Mouse (Mus musculus): ENCODE data around the gene Snd1. TPM values are rescaled to one million over a fixed set of nuclear protein-coding genes. Genes with fewer than 3 reads are reported as not detected.
A peak's percentile ranks its signal among the peaks of the same experiment; 100 is the strongest.

Gene Snd1
- polyA plus RNA-seq, 1 experiment from 2014 or later: 120 TPM

DNA sequence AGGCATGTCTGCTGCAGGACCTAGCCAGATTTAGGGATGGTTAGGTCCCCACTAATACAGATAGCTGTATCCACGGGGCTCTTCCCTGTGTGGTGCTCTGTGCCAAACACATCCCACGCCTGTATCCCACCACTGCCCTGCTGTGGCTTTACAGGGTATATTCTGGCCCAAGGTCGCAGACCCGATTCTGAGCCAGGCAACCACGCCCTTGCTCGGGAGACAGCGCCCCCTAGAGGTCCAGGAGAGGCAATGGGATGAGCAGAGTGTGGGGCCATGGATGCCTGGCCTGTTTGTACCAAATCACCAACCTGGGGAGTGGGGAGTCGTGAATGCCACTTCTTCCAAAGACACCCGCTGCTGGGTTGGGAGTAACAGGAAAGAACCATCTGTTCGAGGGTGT is 423.9 kb downstream of the Snd1 start:
- H3K4me2 ChIP-seq (ENCODE audit: low read depth, severe bottlenecking): no peak overlapping the region
- WGBS: 21% methylated on average over 10 of the region's 10 CpGs
- no peaks in the 10 kb centered on the region for H3K9me3 ChIP-seq (ENCODE audit: control insufficient read depth, low read length)
- no peaks in the 10 kb centered on the region for H3K27me3 ChIP-seq (ENCODE audit: control insufficient read depth, insufficient read depth, low read length)
- no peak overlapping the region for H3K9ac ChIP-seq (ENCODE audit: low read length)
- H3K36me3 ChIP-seq (ENCODE audit: control insufficient read depth, insufficient read depth, low read length): no peaks in the 10 kb centered on the region
- DNase-seq (ENCODE audit: low spot score) (peak; percentile 66), ATAC-seq (ENCODE audit: insufficient number of reproducible peaks, low FRiP score, low TSS enrichment, low read depth) (no peak)
- H3K4me3 ChIP-seq (ENCODE audit: low read depth, low read length): no peak overlapping the region
- H3K27ac ChIP-seq (replicated peaks; ENCODE audit: low read depth, low read length): no peak overlapping the region
- H3K4me1 ChIP-seq (ENCODE audit: control insufficient read depth, insufficient read depth, low read length): 0 out of 2 replicates have a peak, but pooled peaks cover 7% of the 10 kb centered on the region

DNA sequence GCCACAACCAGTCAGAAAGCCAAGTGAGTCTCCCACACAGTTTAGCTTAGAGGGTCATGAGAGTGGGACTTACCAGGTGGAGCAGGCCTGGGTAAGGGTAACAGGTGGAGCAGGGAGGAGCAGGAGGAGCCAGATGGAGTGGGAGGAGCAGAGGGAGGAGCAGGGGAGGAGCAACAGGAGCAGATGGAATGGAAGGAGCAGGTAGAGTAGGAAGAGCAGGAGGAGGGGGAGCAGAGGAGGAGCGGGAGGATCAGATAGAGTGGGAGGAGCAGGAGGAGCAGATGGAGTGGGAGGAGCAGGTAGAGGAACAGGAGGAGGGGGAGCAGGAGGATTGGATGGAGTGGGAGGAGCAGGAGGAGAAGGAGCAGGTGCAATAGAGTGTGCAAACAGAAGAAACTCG is 427.6 kb downstream of the Snd1 start:
- Histone ChIP-seq H3K27ac (replicated peaks; ENCODE audit: low read depth, low read length) (no peak overlapping the region), H3K9ac (ENCODE audit: low read length) (no peak overlapping the region), H3K4me2 (ENCODE audit: low read depth, severe bottlenecking) (no peak overlapping the region), H3K9me3 (ENCODE audit: control insufficient read depth, low read length) (no peaks in the 10 kb centered on the region), H3K36me3 (ENCODE audit: control insufficient read depth, insufficient read depth, low read length) (no peaks in the 10 kb centered on the region), H3K4me3 (ENCODE audit: low read depth, low read length) (no peak overlapping the region), H3K27me3 (ENCODE audit: control insufficient read depth, insufficient read depth, low read length) (no peaks in the 10 kb centered on the region), H3K4me1 (ENCODE audit: control insufficient read depth, insufficient read depth, low read length) (0 out of 2 replicates have a peak, but pooled peaks cover 7% of the 10 kb centered on the region)
- 79% methylated on average over 2 of the region's 2 CpGs for WGBS
- DNase-seq (ENCODE audit: low spot score) (no peak), ATAC-seq (ENCODE audit: insufficient number of reproducible peaks, low FRiP score, low TSS enrichment, low read depth) (no peak)

- Histone ChIP-seq H3K36me3 (ENCODE audit: control insufficient read depth, insufficient read depth, low read length) (no peaks in the 10 kb centered on the region), H3K9ac (ENCODE audit: low read length) (no peak overlapping the region), H3K4me1 (ENCODE audit: control insufficient read depth, insufficient read depth, low read length) (no peaks in the 10 kb centered on the region), H3K27ac (replicated peaks; ENCODE audit: low read depth, low read length) (no peak overlapping the region), H3K27me3 (ENCODE audit: control insufficient read depth, insufficient read depth, low read length) (no peaks in the 10 kb centered on the region), H3K9me3 (ENCODE audit: control insufficient read depth, low read length) (no peaks in the 10 kb centered on the region), H3K4me2 (ENCODE audit: low read depth, severe bottlenecking) (no peak overlapping the region), H3K4me3 (ENCODE audit: low read depth, low read length) (no peak overlapping the region)
- ATAC-seq (ENCODE audit: insufficient number of reproducible peaks, low FRiP score, low TSS enrichment, low read depth): no peak
- WGBS: 66% methylated on average over 4 of the region's 4 CpGs
- DNase-seq (ENCODE audit: low spot score): no peak
Observed at GRCm38 (mm10) chr6:28904417-28904816, 429.5 kb downstream of the Snd1 start.

- H3K4me1 ChIP-seq (ENCODE audit: control insufficient read depth, insufficient read depth, low read length): no peaks in the 10 kb centered on the region
- H3K9ac ChIP-seq (ENCODE audit: low read length): no peak overlapping the region
- no peak overlapping the region for H3K4me2 ChIP-seq (ENCODE audit: low read depth, severe bottlenecking)
- H3K4me3 ChIP-seq (ENCODE audit: low read depth, low read length): no peak overlapping the region
- no peak overlapping the region for H3K27ac ChIP-seq (replicated peaks; ENCODE audit: low read depth, low read length)
- no peaks in the 10 kb centered on the region for H3K27me3 ChIP-seq (ENCODE audit: control insufficient read depth, insufficient read depth, low read length)
- H3K9me3 ChIP-seq (ENCODE audit: control insufficient read depth, low read length): no peaks in the 10 kb centered on the region
- DNase-seq (ENCODE audit: low spot score) (no peak), ATAC-seq (ENCODE audit: insufficient number of reproducible peaks, low FRiP score, low TSS enrichment, low read depth) (no peak)
- no peaks in the 10 kb centered on the region for H3K36me3 ChIP-seq (ENCODE audit: control insufficient read depth, insufficient read depth, low read length)
- 69% methylated on average over 8 of the region's 8 CpGs for WGBS
Observed at GRCm38 (mm10) chr6:28905301-28905700, 430.4 kb downstream of the Snd1 start.

DNA sequence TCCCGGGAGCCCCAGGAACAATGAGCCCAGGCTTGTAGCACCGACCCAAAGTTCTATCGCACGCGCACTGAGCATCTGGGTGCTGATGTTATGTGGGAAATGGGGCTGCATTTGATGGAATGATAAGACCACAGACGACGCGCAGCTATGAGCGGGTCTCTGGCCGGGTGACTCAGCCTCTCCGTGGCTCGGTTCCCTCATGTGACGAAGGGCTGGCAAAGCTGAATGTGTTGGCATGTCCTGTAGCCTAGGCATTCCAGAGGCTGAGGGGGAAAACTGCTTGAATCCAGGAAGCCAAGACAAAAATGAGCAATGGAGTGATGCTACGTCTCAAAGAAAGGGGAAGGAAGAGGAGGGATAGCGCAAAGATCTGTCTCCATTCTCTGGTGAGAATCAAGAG is 434.9 kb downstream of the Snd1 start:
- H3K36me3 ChIP-seq (ENCODE audit: control insufficient read depth, insufficient read depth, low read length): no peaks in the 10 kb centered on the region
- no peak for ATAC-seq (ENCODE audit: insufficient number of reproducible peaks, low FRiP score, low TSS enrichment, low read depth)
- H3K9ac ChIP-seq (ENCODE audit: low read length): no peak overlapping the region
- 86% methylated on average over 15 of the region's 15 CpGs for WGBS
- DNase-seq (ENCODE audit: low spot score): no peak
- H3K4me1 ChIP-seq (ENCODE audit: control insufficient read depth, insufficient read depth, low read length): no peaks in the 10 kb centered on the region
- no peak overlapping the region for H3K4me2 ChIP-seq (ENCODE audit: low read depth, severe bottlenecking)
- H3K27me3 ChIP-seq (ENCODE audit: control insufficient read depth, insufficient read depth, low read length): no peaks in the 10 kb centered on the region
- no peaks in the 10 kb centered on the region for H3K9me3 ChIP-seq (ENCODE audit: control insufficient read depth, low read length)
- H3K4me3 ChIP-seq (ENCODE audit: low read depth, low read length): no peak overlapping the region
- H3K27ac ChIP-seq (replicated peaks; ENCODE audit: low read depth, low read length): no peak overlapping the region

GRCm38 (mm10) chr6:28914981-28915380 is 440.0 kb downstream of the Snd1 start:
- H3K4me1 ChIP-seq (ENCODE audit: control insufficient read depth, insufficient read depth, low read length): no peaks in the 10 kb centered on the region
- ATAC-seq (ENCODE audit: insufficient number of reproducible peaks, low FRiP score, low TSS enrichment, low read depth): no peak
- no peak for DNase-seq (ENCODE audit: low spot score)
- H3K4me2 ChIP-seq (ENCODE audit: low read depth, severe bottlenecking): no peak overlapping the region
- no peak overlapping the region for H3K4me3 ChIP-seq (ENCODE audit: low read depth, low read length)
- H3K9ac ChIP-seq (ENCODE audit: low read length): no peak overlapping the region
- peaks cover 3% of the 10 kb centered on the region; the same call in 1 of the 2 replicates for H3K9me3 ChIP-seq (ENCODE audit: control insufficient read depth, low read length)
- H3K27ac ChIP-seq (replicated peaks; ENCODE audit: low read depth, low read length): no peak overlapping the region
- WGBS: 61% methylated on average over 1 of the region's 1 CpGs
- H3K27me3 ChIP-seq (ENCODE audit: control insufficient read depth, insufficient read depth, low read length): no peaks in the 10 kb centered on the region
- H3K36me3 ChIP-seq (ENCODE audit: control insufficient read depth, insufficient read depth, low read length): no peaks in the 10 kb centered on the region

- no peaks in the 10 kb centered on the region for H3K36me3 ChIP-seq (ENCODE audit: control insufficient read depth, insufficient read depth, low read length)
- no peaks in the 10 kb centered on the region for H3K4me1 ChIP-seq (ENCODE audit: control insufficient read depth, insufficient read depth, low read length)
- H3K4me3 ChIP-seq (ENCODE audit: low read depth, low read length): no peak overlapping the region
- DNase-seq (ENCODE audit: low spot score) (no peak), ATAC-seq (ENCODE audit: insufficient number of reproducible peaks, low FRiP score, low TSS enrichment, low read depth) (no peak)
- no peak overlapping the region for H3K9ac ChIP-seq (ENCODE audit: low read length)
- H3K27me3 ChIP-seq (ENCODE audit: control insufficient read depth, insufficient read depth, low read length): no peaks in the 10 kb centered on the region
- peaks cover 3% of the 10 kb centered on the region; the same call in 1 of the 2 replicates for H3K9me3 ChIP-seq (ENCODE audit: control insufficient read depth, low read length)
- H3K27ac ChIP-seq (replicated peaks; ENCODE audit: low read depth, low read length): no peak overlapping the region
- WGBS: 69% methylated on average over 8 of the region's 8 CpGs
- no peak overlapping the region for H3K4me2 ChIP-seq (ENCODE audit: low read depth, severe bottlenecking)
Observed at GRCm38 (mm10) chr6:28916630-28917029, 441.7 kb downstream of the Snd1 start.

DNA sequence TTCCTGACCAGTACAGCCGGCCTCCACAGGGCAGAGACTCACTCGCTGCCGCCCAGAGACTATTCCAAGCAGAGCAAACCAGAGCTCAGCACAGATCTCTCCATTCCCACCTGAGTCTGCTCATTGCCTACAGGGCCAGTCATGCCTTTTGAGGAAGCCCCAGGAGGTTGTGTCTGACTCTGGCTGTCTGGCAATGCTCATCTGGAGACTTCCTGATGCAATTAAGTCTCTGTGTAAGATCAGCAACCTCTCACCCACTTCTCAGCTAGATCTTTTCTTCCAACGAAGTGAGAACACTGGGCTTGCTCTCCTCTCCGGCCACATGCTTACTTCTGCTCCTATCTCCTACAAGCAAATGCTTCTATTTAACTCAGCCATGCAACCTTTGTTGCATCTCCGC is 444.4 kb downstream of the Snd1 start:
- DNase-seq (ENCODE audit: low spot score) (no peak), ATAC-seq (ENCODE audit: insufficient number of reproducible peaks, low FRiP score, low TSS enrichment, low read depth) (no peak)
- Histone ChIP-seq H3K9me3 (ENCODE audit: control insufficient read depth, low read length) (peaks cover 3% of the 10 kb centered on the region; the same call in 1 of the 2 replicates), H3K4me1 (ENCODE audit: control insufficient read depth, insufficient read depth, low read length) (no peaks in the 10 kb centered on the region), H3K4me2 (ENCODE audit: low read depth, severe bottlenecking) (no peak overlapping the region), H3K27me3 (ENCODE audit: control insufficient read depth, insufficient read depth, low read length) (no peaks in the 10 kb centered on the region), H3K27ac (replicated peaks; ENCODE audit: low read depth, low read length) (no peak overlapping the region), H3K4me3 (ENCODE audit: low read depth, low read length) (no peak overlapping the region), H3K9ac (ENCODE audit: low read length) (no peak overlapping the region), H3K36me3 (ENCODE audit: control insufficient read depth, insufficient read depth, low read length) (no peaks in the 10 kb centered on the region)
- 70% methylated on average over 6 of the region's 6 CpGs for WGBS

DNA sequence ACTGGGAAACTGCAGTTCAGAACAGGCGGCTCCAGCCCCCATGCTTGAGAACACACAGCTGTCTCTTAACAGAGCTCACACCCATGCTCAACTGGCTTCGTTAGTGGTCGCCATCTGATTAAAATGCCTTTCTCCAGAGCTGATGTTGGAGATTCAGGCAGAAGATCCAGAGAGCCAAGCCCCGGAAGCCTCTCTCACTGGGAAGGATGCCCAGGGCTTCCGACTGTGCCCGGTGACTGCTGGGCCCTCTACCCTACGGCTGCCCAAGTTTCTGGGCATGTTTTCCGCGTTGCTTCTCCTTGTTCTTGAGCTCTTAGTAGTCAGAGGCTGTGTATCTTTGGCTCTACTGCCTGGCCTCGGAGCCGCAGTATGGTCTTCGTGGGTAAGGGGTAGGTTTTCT is 447.4 kb downstream of the Snd1 start:
- no peak for ATAC-seq (ENCODE audit: insufficient number of reproducible peaks, low FRiP score, low TSS enrichment, low read depth)
- Histone ChIP-seq H3K4me3 (ENCODE audit: low read depth, low read length) (no peak overlapping the region), H3K4me2 (ENCODE audit: low read depth, severe bottlenecking) (no peak overlapping the region), H3K27me3 (ENCODE audit: control insufficient read depth, insufficient read depth, low read length) (no peaks in the 10 kb centered on the region), H3K9ac (ENCODE audit: low read length) (no peak overlapping the region), H3K4me1 (ENCODE audit: control insufficient read depth, insufficient read depth, low read length) (no peaks in the 10 kb centered on the region), H3K27ac (replicated peaks; ENCODE audit: low read depth, low read length) (no peak overlapping the region), H3K36me3 (ENCODE audit: control insufficient read depth, insufficient read depth, low read length) (no peaks in the 10 kb centered on the region), H3K9me3 (ENCODE audit: control insufficient read depth, low read length) (no peaks in the 10 kb centered on the region)
- 94% methylated on average over 12 of the region's 12 CpGs for WGBS
- no peak for DNase-seq (ENCODE audit: low spot score)
